Comparison of ENCODE assay signal across 13 mouse cellular contexts in genomic region chrX:157732346-157732745, GRCm38 (mm10). TPM values are rescaled to one million over a fixed set of nuclear protein-coding genes. Genes with fewer than 3 reads are reported as not detected.
A peak's percentile ranks its signal among the peaks of the same experiment; 100 is the strongest.
DNase-seq lines count a peak whose midpoint lies in the region; ATAC-seq and TF ChIP-seq lines count a peak whose summit lies in the region.
"Had no signal": no experiment of that assay in that cellular context is flagged by ENCODE, and none has a peak within 500 bp of the region (broad histone marks: within the 10 kb centered on the region; RNA-seq: fewer than 3 reads in every experiment).

No protein-coding gene starts in this region.

- WGBS in hindbrain, embryonic 11.5 days, result 56% methylated on average over 3 of the region's 3 CpGs
- WGBS in hindbrain, embryonic 10.5 days, result 51% methylated on average over 3 of the region's 3 CpGs
- WGBS in midbrain, embryonic 12.5 days, result 40% methylated on average over 3 of the region's 3 CpGs
- 56% methylated on average over 3 of the region's 3 CpGs for WGBS in midbrain, postnatal 0 days
- WGBS in neural tube, embryonic 13.5 days, result 51% methylated on average over 3 of the region's 3 CpGs

- no peak for TF ChIP-seq CTCF in midbrain, postnatal 0 days (IDR thresholded peaks at IDR 0.05)

- no peaks in the 10 kb centered on the region for H3K4me1 ChIP-seq in hindbrain, embryonic 11.5 days (replicated peaks; ENCODE audit: control insufficient read depth, insufficient read depth, low read length)
- H3K4me1 ChIP-seq in hindbrain, embryonic 10.5 days (replicated peaks), result no peaks in the 10 kb centered on the region
- 0 out of 2 replicates have a peak, but pooled peaks cover 4% of the 10 kb centered on the region for H3K4me1 ChIP-seq in midbrain, embryonic 12.5 days
- no peaks in the 10 kb centered on the region for H3K4me1 ChIP-seq in midbrain, postnatal 0 days (ENCODE audit: insufficient read depth, low read length)
- H3K4me1 ChIP-seq in neural tube, embryonic 13.5 days (replicated peaks), result no peaks in the 10 kb centered on the region
- H3K4me1 ChIP-seq: limb, embryonic 15.5 days had no signal

- no peaks in the 10 kb centered on the region for H3K9me3 ChIP-seq in hindbrain, embryonic 11.5 days (ENCODE audit: control insufficient read depth, low read length)
- H3K9me3 ChIP-seq in hindbrain, embryonic 10.5 days, result no peaks in the 10 kb centered on the region
- no peaks in the 10 kb centered on the region for H3K9me3 ChIP-seq in midbrain, embryonic 12.5 days
- no peaks in the 10 kb centered on the region for H3K9me3 ChIP-seq in midbrain, postnatal 0 days (ENCODE audit: low read length)
- H3K9me3 ChIP-seq in neural tube, embryonic 13.5 days, result no peaks in the 10 kb centered on the region
- H3K9me3 ChIP-seq: limb, embryonic 15.5 days had no signal

- H3K4me2 ChIP-seq in hindbrain, embryonic 11.5 days (replicated peaks; ENCODE audit: low read depth, low read length), result no peak overlapping the region
- no peak overlapping the region for H3K4me2 ChIP-seq in midbrain, embryonic 12.5 days (replicated peaks)
- no peak overlapping the region for H3K4me2 ChIP-seq in midbrain, postnatal 0 days (ENCODE audit: low read depth, low read length, poor library complexity, severe bottlenecking)
- H3K4me2 ChIP-seq in neural tube, embryonic 13.5 days, result 0 out of 2 replicates have a peak overlapping the region, but pooled peaks have one; percentile 24
- H3K4me2 ChIP-seq: limb, embryonic 15.5 days had no signal

- H3K9ac ChIP-seq in hindbrain, embryonic 11.5 days (ENCODE audit: low read depth, low read length), result no peak overlapping the region
- no peak overlapping the region for H3K9ac ChIP-seq in midbrain, embryonic 12.5 days (replicated peaks)
- no peak overlapping the region for H3K9ac ChIP-seq in midbrain, postnatal 0 days (replicated peaks; ENCODE audit: low read length, poor library complexity, severe bottlenecking)
- no peak overlapping the region for H3K9ac ChIP-seq in neural tube, embryonic 13.5 days
- H3K9ac ChIP-seq: forebrain, postnatal 0 days; limb, embryonic 15.5 days had no signal

- H3K4me3 ChIP-seq in hindbrain, embryonic 11.5 days (ENCODE audit: low read depth, low read length), result no peak overlapping the region
- no peak overlapping the region for H3K4me3 ChIP-seq in hindbrain, embryonic 10.5 days
- no peak overlapping the region for H3K4me3 ChIP-seq in midbrain, embryonic 12.5 days
- H3K4me3 ChIP-seq in midbrain, postnatal 0 days (ENCODE audit: low read depth, low read length), result no peak overlapping the region
- no peak overlapping the region for H3K4me3 ChIP-seq in neural tube, embryonic 13.5 days
- H3K4me3 ChIP-seq: limb, embryonic 15.5 days had no signal

- no peak for DNase-seq in hindbrain, embryonic 11.5 days (ENCODE audit: low spot score)
- no peak for DNase-seq in hindbrain, embryonic 10.5 days (ENCODE audit: low spot score)
- DNase-seq in midbrain, postnatal 0 days (ENCODE audit: low spot score), result no peak
- no peak for DNase-seq in adrenal gland, postnatal 14 days
- DNase-seq in right cerebral cortex, postnatal 10 days (ENCODE audit: low spot score in 2 of 2), result no peak

- ATAC-seq in hindbrain, embryonic 11.5 days (ENCODE audit: low FRiP score), result 0 out of 2 replicates have a peak, but pooled peaks have one; percentile 38
- peak; percentile 59 for ATAC-seq in midbrain, embryonic 12.5 days (ENCODE audit: low FRiP score, low read depth)
- ATAC-seq in midbrain, postnatal 0 days (ENCODE audit: low FRiP score), result no peak
- peak; percentile 9; the same call in 1 of the 2 replicates for ATAC-seq in granulocyte monocyte progenitor cell, adult 5-6 weeks (replicated peaks; ENCODE audit: poor library complexity, severe bottlenecking)
- no peak for ATAC-seq in neural tube, embryonic 13.5 days (ENCODE audit: low read depth)

- no peaks in the 10 kb centered on the region for H3K27me3 ChIP-seq in hindbrain, embryonic 11.5 days (ENCODE audit: control insufficient read depth, insufficient read depth, low read length)
- peaks cover 10% of the 10 kb centered on the region; the same call in 1 of the 2 replicates for H3K27me3 ChIP-seq in hindbrain, embryonic 10.5 days (ENCODE audit: insufficient read depth, poor library complexity, severe bottlenecking)
- peaks cover 7% of the 10 kb centered on the region; the same call in 1 of the 2 replicates for H3K27me3 ChIP-seq in midbrain, embryonic 12.5 days
- H3K27me3 ChIP-seq in midbrain, postnatal 0 days (ENCODE audit: insufficient read depth, low read length), result no peaks in the 10 kb centered on the region
- no peaks in the 10 kb centered on the region; the same call in 1 of the 2 replicates for H3K27me3 ChIP-seq in neural tube, embryonic 13.5 days

- H3K36me3 ChIP-seq in hindbrain, embryonic 11.5 days (ENCODE audit: control insufficient read depth, insufficient read depth, low read length), result no peaks in the 10 kb centered on the region
- H3K36me3 ChIP-seq in hindbrain, embryonic 10.5 days, result no peaks in the 10 kb centered on the region
- H3K36me3 ChIP-seq in midbrain, embryonic 12.5 days, result no peaks in the 10 kb centered on the region
- no peaks in the 10 kb centered on the region for H3K36me3 ChIP-seq in midbrain, postnatal 0 days (ENCODE audit: insufficient read depth, low read length)
- no peaks in the 10 kb centered on the region for H3K36me3 ChIP-seq in neural tube, embryonic 13.5 days
- H3K36me3 ChIP-seq: limb, embryonic 15.5 days had no signal

- no peak overlapping the region for H3K27ac ChIP-seq in hindbrain, embryonic 11.5 days (ENCODE audit: low read depth, low read length)
- H3K27ac ChIP-seq in hindbrain, embryonic 10.5 days, result no peak overlapping the region
- no peak overlapping the region for H3K27ac ChIP-seq in midbrain, embryonic 12.5 days (replicated peaks)
- no peak overlapping the region for H3K27ac ChIP-seq in midbrain, postnatal 0 days (ENCODE audit: low read depth, low read length)
- H3K27ac ChIP-seq in neural tube, embryonic 13.5 days (replicated peaks), result no peak overlapping the region
- H3K27ac ChIP-seq: limb, embryonic 15.5 days; macrophage had no signal

RNA-seq across cellular contexts. Expression of gene Smpx, which starts 33.6 kb away (rescaled TPM):
- polyA plus RNA-seq in hindbrain, embryonic 11.5 days (2014; fragmentation: Nextera tagmentation; extraction: Ambion mirVana), result 0.46 TPM in 1 of 2 replicates, not detected in the other
- 0.55 TPM in 1 of 2 replicates, not detected in the other for polyA plus RNA-seq in hindbrain, embryonic 10.5 days (2016; fragmentation: Nextera tagmentation; extraction: Ambion mirVana)
- 0.38 TPM in 1 of 2 replicates, not detected in the other for polyA plus RNA-seq in midbrain, embryonic 12.5 days (2016; fragmentation: Nextera tagmentation; extraction: Ambion mirVana)
- total RNA-seq in midbrain, postnatal 0 days (2014; rRNA removed), result 0.77 TPM in 1 of 2 replicates, not detected in the other
- polyA plus RNA-seq in midbrain, postnatal 0 days (2015; fragmentation: Nextera tagmentation; extraction: Ambion mirVana), result 0.17 TPM in 1 of 2 replicates, not detected in the other
- not detected in 2 replicates for total RNA-seq in granulocyte monocyte progenitor cell, adult 5-6 weeks (2014; fragmentation: Nextera tagmentation)
- total RNA-seq in granulocyte monocyte progenitor cell, adult 5-6 weeks (2017), result not detected in 2 replicates
- 1.3 and 3.5 TPM in 2 replicates for polyA plus RNA-seq in neural tube, embryonic 13.5 days (2015; fragmentation: Nextera tagmentation; extraction: Ambion mirVana)
- 17.2 TPM in 2 replicates for total RNA-seq in adrenal gland, postnatal 14 days (2021)
- total RNA-seq: forebrain, postnatal 0 days; layer of hippocampus, postnatal 10 days had no signal
- polyA plus RNA-seq: forebrain, postnatal 0 days; hindbrain, embryonic 16.5 days; macrophage had no signal

Comparison
In these comparisons a context has a peak if more than half of its experiments do, and no peak if none do; other contexts are left out.
1. ATAC-seq: peak in hindbrain, embryonic 11.5 days (single experiment), midbrain, embryonic 12.5 days (single experiment) and granulocyte monocyte progenitor cell, adult 5-6 weeks (single experiment); none in midbrain, postnatal 0 days (single experiment) and neural tube, embryonic 13.5 days (single experiment).